Mouse (Mus musculus): ENCODE measurements around the gene Smad9.
"Not testable (repeated sequence)": the region's sequence is repeated elsewhere in the genome, so short reads cannot be mapped to it uniquely, and the experiment has no call there.

Gene Smad9

DNA sequence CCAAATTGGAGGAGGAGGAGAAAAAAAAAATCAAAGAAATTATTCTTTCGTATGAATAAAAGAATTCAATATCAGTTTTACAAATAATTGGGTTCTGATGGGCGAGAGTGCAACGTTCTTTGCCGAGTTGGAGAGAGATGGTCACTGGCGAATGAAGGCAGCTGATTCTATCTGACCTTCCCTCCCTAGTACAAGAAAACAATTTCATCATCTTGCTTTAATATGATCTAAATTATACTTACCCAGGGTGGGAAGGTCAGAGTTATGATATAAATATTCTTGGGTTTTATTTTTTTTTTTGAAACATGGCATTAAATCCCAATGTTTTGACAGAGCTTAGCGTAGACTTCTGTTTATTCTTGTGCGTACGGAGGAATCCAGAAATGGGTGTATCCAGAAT is 2.1 kb downstream of the Smad9 start:
- no peak for DNase-seq (ENCODE audit: low spot score)

DNA sequence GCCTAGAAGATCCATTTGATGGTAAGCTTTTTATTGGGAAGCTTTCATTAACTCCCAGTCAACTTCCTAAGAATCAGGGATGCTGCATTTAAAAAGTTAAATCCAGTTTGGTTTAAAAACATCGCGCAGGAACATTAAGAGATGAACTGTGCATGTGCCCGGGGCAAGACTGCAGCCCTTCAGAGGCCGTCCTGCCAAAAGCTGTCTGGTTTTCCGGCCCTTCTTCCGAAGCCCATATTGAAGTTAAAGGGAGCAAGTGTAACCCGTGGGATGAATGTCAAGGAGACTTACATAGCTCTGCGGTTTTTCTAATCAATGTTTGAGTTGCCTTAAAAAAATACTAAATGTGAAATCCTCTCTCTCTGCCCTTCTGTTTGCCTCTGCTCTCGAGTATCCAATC is 3.8 kb downstream of the Smad9 start:
- DNase-seq (ENCODE audit: low spot score), result no peak

DNA sequence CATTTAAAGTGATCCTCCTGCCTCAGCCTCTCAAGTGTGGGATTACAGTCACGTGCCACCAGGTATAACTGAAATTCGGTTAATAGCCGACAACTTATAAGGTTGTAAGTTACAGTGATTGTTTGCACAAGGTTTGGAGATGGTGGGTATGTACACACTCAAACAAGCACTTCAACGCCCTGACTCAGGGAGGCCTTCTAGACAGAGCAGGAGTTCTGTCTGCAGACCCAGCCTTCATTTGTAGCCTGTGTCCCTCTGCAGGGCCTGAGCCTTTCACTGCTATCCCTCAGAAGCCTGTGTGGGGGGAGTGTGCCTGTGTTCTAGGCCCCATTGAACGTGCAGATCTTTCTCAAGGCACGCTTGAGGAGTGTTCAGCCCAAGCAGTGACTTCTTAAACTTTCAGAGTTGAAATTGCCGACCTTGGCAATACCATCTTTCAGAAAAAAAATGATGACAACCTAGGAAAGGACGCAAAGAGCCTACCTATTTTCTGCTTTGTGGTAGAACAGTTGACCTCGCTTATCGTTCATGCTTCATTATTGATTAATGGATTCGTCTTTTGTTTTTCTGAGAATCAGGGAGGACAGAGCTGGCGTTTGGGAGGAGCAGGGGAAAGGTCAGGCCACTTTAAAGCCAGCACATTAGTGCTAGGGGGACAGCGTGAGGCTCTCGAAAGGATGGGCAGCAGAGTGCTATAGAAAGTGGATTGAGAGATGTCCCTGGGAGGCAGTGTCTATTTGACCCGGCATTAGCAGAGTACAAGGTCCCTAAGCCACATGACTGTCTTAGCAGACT is 5.1 kb downstream of the Smad9 start:
- DNase-seq (ENCODE audit: low spot score), result no peak

DNA sequence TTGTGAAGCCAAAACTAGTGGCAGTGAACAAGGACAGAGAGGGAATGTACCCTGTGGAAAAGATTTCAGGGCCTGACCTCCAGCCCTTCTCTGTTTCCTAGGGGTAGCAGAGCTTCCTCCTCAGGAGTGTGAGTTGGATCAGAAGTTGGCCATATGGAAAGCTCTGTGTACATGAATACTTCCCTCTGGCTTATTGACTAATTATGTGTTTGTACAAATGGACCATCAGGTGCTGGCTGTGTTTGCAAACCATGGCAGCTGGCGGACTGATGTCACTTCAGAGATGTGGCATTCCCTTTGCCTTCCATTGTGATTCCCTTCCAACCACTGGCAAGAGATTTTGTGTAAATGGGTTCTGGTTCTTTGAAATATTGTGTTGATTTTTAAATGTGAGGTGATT is 5.9 kb downstream of the Smad9 start:
- DNase-seq (ENCODE audit: low spot score), result no peak

DNA sequence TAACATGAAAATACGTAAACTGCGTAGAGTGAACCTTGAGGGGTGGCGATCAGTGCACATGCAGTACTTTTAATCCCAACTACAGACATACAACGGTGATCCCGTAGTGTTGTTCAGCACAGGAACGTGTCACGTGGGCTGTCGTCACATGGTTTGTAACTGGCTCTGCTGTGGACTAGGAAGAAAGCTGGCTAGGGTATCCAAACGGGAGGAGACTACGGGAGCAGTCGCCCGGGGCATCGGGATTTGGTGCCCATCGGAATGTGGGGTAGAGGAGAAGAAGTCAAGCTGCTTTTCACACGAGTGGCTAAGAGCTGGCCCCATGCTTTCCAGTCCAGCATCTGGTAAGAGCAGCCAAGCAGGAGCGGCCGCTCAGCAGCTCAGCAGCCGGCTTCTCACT is 9.0 kb downstream of the Smad9 start:
- DNase-seq (ENCODE audit: low spot score), result peak; percentile 83

DNA sequence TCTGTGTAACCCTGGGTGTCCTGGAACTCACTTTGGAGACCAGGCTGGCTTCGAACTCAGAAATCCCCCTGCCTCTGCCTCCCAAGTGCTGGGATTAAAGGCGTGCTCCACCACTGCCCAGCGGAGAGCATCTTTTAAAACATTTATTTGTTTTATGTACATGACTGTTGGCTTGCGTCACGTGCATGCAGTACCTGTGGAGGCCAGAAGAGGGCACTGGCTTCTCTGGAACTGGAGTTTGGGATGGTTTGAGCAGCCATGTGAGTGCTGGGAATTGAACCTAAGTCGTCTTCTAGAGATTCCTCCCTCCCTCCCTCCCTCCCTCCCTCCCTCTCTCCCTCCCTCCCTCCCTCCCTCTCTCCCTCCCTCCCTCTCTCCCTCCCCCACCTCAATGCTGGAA is 10.1 kb downstream of the Smad9 start:
- DNase-seq (ENCODE audit: low spot score), result not testable (repeated sequence)

DNA sequence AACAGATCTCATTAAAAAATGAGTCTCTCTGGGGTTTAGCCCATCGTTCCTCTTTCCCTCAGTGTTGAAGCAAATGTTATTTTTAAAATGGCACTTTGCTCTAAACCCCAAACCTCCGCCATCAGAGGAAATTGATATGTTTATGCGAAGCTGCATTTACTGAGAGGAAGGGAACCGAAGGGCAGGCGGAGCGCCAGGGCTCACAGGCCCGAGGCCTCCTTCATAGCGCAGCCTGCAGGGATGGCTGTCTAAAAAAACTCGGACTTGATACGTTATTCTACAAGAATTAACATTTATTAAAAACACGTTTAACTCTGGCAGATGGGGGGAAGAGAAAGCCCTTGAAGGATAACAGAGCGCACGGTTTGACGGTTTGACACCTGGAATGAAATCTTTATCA is 10.7 kb downstream of the Smad9 start:
- no peak for DNase-seq (ENCODE audit: low spot score)

DNA sequence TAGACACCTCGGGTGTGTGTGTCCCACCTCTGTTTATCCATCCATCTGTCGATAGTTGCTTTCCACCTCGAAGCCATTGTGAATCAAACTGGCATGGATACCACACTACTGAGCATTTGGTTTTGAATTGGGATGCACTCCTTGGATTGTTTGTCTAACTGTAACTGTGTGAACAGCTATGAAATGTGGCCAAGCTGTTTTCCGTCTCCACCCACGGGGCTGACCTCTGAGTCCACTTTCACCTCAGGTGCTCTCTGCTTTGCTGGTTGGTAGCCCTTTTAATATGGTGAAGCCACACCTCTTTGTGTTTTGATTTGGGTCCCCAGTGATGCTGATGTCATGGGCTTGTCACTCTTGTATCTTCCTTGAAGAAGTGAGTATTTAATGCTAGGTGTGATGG is 11.4 kb downstream of the Smad9 start:
- DNase-seq (ENCODE audit: low spot score), result no peak

DNA sequence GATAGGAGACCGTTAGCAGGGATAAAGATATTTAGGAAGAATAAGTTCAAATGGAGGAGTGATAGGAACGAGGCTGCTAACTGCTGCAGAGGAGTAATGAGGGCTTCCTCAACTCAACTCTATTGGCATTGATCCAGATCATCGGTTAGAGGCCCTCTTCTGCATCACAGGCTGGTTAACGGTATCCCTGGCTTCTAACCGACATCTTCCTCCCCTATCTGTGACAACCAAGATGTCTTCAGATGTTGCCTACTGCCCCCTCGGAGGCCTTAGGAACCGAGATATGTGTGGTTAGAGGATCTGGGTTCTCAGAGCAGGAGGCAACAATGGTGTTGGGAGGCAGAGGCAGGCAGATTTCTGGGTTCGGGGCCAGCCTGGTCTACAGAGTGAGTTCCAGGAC is 13.2 kb downstream of the Smad9 start:
- no peak for DNase-seq (ENCODE audit: low spot score)

DNA sequence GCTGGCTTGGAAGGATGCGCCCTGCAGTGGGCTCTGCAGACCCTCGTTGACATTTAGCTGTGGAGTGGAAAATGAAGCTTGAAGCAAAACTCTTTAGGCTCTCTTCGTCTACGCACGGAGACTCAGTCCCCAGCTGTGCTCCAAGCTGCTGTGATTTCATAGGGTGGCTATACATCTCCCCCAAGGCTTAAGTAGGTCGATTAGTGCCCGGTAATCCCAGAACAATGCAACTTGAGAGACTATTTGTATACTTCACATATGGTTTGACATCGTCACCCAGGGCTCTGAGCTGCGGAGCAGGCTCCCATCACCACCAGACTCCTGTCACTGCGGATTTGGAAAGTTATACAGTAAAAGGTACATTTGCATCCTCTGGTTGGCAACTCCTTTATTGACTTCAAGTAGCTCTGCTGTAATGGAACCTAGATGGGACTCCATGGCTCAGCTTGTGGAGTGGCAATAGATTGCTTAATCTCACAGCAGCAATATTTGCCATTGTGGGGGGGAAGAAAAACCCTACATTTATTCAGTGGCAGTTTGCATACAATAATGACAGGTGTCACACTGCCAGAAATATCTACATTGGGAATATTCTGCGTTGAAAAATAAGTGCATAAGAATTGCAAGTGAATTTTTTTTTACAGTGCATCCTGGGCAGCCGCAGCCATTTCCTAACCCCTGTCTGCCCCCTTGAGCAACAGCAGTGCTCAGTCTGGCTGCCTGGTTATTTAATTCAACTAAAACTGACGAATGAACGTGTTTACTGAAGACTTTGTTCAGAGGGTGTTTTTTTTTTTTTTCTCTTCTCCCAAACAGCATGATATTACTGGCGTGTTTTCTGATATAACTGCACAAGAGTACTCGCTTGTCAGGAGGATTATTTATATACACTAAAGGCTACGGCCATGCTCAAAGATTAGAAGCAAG is 14.2 kb downstream of the Smad9 start:
- DNase-seq (ENCODE audit: low spot score), result no peak

DNA sequence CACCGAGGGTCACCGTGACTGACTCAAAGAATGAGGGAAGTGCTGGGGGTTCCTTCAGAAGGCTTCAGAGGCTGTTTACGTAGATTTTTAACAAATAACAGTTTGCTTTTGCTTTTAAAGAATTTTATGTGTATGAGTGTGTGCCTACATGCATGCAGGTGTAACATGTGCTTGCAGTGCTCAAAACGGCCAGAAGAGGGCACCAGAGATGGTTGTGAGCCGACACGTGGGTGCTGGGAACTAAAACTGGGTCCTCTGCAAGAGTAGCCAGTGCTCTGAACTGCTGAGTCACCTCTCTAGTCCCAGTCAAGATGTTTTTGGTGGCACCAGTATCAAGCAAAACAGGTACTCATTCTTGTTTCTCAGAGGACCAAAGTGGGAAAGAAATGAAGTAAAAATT is 18.2 kb downstream of the Smad9 start:
- DNase-seq (ENCODE audit: low spot score), result no peak

DNA sequence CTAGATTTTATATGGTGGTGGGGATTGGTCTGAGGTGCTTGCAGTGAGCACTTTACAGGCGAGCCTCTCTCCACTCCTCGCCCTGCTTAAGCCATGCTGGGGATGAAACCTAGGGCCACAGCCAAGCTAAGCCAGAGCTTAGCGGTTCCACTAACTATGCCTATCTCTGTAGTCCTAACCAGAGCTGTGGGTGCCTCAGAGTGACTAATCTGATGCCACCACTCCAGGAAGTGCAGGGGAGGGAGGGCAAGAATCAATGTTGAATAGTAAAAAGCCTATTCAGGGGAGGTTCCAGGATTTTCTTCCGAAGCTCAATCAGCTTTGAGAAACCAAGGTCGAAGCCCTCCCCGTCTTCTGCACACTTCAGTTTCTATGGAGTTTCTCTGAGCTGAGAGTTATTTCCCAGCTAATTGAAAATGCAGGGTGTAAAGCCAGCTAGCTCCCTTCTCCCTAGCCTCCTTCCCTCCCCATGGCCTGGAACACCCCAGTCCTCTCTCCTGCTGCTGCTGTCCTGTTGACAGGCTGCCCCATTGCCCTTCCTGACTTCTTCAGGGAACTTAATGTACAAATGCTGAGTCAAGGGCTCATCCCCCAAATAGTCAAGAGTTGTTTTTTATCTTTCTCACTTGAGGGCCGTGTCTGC is 20.7 kb downstream of the Smad9 start:
- DNase-seq (ENCODE audit: low spot score), result no peak

DNA sequence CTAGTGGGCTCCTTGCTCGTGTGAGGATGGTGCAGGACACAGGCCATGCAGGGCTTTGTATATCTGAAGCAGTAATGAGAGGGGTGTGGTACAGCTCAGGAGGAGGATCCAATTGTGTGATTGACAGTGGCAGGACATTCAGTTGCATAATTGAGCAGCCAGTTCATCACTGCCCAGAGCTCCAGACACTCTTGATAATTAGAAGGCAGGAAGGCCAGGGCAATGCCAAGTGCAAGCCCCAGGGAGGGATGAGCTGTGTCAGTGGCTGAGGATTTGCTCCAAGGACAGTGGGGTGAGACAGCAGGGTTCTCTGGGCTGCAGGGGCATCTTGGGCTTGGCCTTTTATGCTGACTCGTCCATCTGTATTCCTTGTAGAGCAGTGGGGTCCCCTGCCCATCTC is 35.2 kb downstream of the Smad9 start:
- peak; percentile 69 for DNase-seq (ENCODE audit: low spot score)

DNA sequence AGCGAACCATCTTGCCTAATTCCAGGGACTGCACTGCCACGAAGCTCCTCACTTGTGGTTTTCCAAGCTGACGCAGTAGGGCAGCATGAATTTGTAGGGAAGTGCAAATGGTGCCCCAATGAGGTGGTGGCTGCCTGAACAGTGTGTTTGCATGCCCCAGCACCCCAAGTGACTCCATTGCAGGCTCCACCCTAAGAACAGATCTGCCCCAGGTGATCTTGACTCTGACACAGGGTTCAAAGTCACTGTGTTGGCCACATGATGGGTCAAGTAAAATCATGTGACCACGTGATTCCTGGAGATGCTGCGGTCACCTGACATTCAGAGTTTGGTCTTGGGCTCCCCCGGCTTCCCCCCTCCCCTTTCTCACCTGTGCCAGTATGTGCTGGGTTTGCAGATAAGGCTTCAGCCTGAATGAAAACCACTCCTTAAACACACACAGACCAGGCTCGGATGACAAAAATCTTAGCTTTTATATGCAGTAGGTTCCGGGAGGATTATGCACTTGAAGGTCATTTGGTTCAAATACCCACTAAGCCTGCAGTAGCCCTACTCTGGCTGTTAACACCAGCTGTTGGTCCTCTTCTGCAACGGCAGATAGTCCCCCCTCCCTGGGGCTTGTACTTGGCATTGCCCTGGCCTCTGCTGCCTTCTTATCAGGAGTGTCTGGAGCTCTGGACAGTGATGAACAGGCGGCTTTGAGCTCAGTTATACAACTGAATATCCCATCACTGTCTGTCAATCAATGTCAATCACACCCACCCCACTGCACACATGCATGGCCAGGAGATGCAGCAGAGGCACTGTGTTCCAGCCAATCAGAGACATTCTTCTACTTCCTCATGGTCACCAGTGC is 36.7 kb downstream of the Smad9 start:
- DNase-seq (ENCODE audit: low spot score), result peak; percentile 30

DNA sequence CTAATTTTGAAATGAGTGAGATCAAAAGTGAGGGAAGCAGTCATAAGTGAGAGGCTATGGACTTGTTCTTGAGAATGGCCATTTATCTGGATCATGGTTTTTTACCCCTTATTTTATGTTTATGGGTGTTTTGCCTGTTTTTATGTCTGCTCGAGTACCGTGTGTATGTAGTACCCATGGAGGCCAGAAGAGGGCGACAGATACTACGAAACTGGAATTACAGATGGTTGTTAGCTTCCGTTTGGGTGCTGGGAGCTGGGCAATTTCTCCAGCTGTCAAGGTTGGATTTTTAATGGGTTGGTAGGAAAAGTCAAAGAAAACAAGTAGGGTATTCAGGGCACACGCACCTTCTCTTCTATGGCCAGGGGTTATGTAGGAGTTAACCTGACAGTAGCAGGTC is 38.4 kb downstream of the Smad9 start:
- no peak for DNase-seq (ENCODE audit: low spot score)

DNA sequence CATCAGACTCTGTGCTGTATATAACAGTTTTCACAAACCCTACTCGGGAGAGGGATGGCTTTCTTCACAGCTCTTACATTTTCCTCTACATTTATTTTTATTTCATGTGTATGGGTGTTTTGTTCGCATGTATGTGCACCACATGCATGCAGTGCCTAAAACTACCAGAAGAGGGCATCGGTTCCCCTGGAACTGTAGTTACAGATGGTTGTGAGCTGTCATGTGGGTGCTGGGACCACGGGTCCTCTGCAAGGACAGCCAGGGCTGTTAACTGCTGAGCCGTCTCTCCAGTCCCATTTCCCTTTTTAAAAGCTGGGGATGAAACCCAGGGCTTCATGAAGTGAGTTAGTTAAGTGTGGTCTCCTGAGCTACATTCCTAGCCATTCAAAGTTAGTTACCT is 40.0 kb downstream of the Smad9 start:
- DNase-seq (ENCODE audit: low spot score), result no peak

DNA sequence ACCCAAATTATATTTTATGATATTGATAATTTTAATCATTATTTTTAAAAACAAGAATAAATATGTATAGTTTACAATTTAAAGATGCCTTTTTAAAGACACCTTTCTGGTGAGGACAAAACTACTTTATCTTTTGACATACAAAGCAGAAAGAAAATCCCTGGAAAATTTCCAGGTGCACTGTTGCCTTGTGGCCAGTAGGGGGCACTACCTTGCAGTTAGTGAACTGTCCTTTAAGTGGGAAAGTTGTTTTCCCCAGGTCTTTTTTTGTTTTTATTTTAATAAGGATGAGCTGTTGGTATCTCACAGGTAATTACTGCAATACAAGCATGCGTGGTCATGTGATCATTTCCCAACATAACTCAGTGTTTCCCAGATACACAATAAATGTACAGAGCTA is 40.4 kb downstream of the Smad9 start:
- peak; percentile 37 for DNase-seq (ENCODE audit: low spot score)

DNA sequence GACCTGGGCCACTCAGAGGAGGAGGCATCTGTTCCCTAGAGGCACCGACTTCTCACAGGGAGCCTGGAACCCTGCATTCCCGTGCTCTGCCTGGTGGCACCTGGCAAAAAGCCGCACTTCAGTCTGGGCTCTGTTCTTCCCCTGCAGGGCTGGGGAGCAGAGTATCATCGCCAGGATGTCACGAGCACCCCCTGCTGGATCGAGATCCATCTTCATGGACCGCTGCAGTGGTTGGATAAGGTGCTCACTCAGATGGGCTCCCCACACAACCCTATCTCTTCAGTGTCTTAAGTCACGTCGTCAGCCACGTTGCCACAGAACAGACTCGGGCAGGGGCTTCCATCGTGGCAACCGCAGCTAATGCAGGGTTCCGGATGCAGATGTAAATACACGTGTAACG is 41.8 kb downstream of the Smad9 start:
- DNase-seq (ENCODE audit: low spot score), result peak; percentile 34

DNA sequence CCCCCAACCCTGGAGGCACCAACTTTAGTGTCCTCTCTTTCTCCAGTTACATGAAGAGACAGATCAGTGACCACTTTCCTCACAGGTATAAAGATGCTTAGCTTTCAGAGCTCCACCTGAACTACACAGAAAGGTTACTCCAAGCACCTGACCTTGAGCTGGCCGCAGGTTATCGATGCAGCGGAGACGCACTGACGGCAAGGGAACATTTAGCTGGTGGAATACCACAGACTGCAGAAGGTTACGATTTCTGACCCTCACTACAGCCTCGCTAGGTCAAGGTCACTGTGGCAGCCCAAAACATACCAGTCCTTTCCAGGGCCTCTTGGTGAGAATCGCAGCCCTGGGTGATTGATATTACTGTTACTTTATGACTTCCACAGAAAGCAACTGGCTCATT is 48.3 kb downstream of the Smad9 start:
- DNase-seq (ENCODE audit: low spot score), result no peak

DNA sequence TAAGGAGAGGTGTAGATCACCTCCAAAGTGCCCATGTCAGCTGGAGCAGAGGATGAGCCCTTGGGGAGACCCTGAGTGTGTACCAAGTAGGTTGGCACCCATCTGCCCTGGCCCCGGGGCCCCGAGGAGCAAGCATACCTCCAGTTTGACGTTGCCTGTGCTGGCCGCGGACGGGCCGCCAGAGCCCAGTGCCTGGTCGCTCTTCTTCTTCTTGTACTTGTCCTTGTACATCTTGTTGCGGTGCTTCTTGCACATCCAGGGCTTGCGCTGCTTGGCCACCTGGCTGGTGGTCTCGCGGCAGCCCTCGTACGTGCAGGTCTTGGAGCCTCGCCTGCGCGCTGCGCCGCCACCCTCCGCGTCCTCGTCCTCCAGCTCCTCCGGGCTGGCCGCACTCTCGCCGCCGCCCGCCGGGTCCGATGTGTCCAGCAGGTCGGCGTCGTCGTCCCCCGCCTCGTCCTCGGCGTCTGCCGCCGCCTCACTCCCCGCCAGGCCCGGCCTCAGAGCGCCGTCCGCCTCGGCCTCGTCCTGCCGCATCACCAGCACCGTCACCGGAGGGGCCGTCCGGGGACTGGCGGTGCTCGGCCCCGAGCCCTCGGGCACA is 51.8 kb downstream of the Smad9 start:
- no peak for DNase-seq (ENCODE audit: low spot score)

DNA sequence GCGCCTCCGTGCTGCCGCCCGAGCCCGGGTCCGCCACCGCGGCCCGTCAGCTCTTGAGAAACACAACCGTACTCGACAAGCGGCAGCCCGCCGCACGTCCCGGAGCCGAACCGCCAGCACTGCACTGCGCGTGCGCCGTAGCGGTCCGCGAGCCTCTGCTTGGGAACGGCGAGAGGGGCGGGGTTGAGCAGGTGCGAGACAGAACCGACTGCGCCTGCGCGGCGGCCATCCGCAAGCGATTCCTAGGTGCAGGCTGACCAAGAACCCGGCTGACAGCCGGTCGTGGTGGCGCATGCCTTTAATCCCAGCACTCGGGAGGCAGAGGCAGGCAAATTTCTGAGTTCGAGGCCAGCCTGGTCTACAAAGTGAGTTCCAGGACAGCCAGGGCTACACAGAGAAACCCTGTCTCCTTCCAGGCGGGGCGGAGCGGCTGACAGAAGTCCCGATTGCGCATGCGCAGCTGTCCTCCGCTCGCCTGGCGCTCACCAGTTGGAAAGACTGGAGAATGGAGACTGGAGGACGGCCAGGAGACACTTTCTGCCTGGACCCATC is 52.4 kb downstream of the Smad9 start, which contains the start of gene Rfxap:
Gene Rfxap, minus strand, starts transcription at position 126 of the 552 bp plus-strand sequence.
- DNase-seq (ENCODE audit: low spot score), result peak; percentile 98

All from MN1 (cell line).